Mouse (Mus musculus): Measurements from ENCODE around the gene Borcs5. TPM values are rescaled to one million over a fixed set of nuclear protein-coding genes. Genes with fewer than 3 reads are reported as not detected.

Borcs5 gene
- 46.7 and 48.0 TPM in 2 replicates for polyA plus RNA-seq (2012; rRNA removed)

- no peaks in the 10 kb centered on the region; the same call in 1 of the 2 replicates for H3K4me1 ChIP-seq (ENCODE audit: control insufficient read depth, insufficient read depth, low read length)
- no peak within 1 kb of the TSS for H3K27ac ChIP-seq (ENCODE audit: insufficient read depth, low read length)
- no peak within 1 kb of the TSS; the same call in 1 of the 2 replicates for H3K4me3 ChIP-seq (ENCODE audit: insufficient read depth, low read length)
- TF ChIP-seq POLR2A (IDR thresholded peaks at IDR 0.05; ENCODE audit: extremely low read depth, insufficient read depth, low read length), result no peak
- no peak for TF ChIP-seq CTCF (IDR thresholded peaks at IDR 0.05; ENCODE audit: extremely low read depth, insufficient read depth, low read length)
These were observed at the start of gene Borcs5 for GRCm38 (mm10) chr6:134639210-134639609. Gene Borcs5, plus strand, starts transcription at chr6:134639510.

GRCm38 (mm10) chr6:134591614-134592013 is 47.7 kb upstream of the Borcs5 start:
- no peaks in the 10 kb centered on the region for H3K4me1 ChIP-seq (ENCODE audit: control insufficient read depth, insufficient read depth, low read length)
- no peak overlapping the region for H3K27ac ChIP-seq (ENCODE audit: insufficient read depth, low read length)
- no peak overlapping the region for H3K4me3 ChIP-seq (ENCODE audit: insufficient read depth, low read length)
- no peak for TF ChIP-seq CTCF (IDR thresholded peaks at IDR 0.05; ENCODE audit: extremely low read depth, insufficient read depth, low read length)
- no peak for TF ChIP-seq POLR2A (IDR thresholded peaks at IDR 0.05; ENCODE audit: extremely low read depth, insufficient read depth, low read length)

- Histone ChIP-seq H3K27ac (ENCODE audit: insufficient read depth, low read length) (no peak overlapping the region), H3K4me1 (ENCODE audit: control insufficient read depth, insufficient read depth, low read length) (peaks cover 2% of the 10 kb centered on the region; the same call in 1 of the 2 replicates), H3K4me3 (ENCODE audit: insufficient read depth, low read length) (no peak overlapping the region)
- TF ChIP-seq POLR2A (IDR thresholded peaks at IDR 0.05; ENCODE audit: extremely low read depth, insufficient read depth, low read length) (no peak), CTCF (IDR thresholded peaks at IDR 0.05; ENCODE audit: extremely low read depth, insufficient read depth, low read length) (no peak)
These were observed 44.5 kb upstream of the Borcs5 start for GRCm38 (mm10) chr6:134594569-134595442.

GRCm38 (mm10) chr6:134597651-134598229 is 41.6 kb upstream of the Borcs5 start:
- no peak overlapping the region for H3K4me3 ChIP-seq (ENCODE audit: insufficient read depth, low read length)
- TF ChIP-seq POLR2A (IDR thresholded peaks at IDR 0.05; ENCODE audit: extremely low read depth, insufficient read depth, low read length), result no peak
- no peak for TF ChIP-seq CTCF (IDR thresholded peaks at IDR 0.05; ENCODE audit: extremely low read depth, insufficient read depth, low read length)
- no peak overlapping the region for H3K27ac ChIP-seq (ENCODE audit: insufficient read depth, low read length)
- H3K4me1 ChIP-seq (ENCODE audit: control insufficient read depth, insufficient read depth, low read length), result peaks cover 2% of the 10 kb centered on the region; the same call in 1 of the 2 replicates

GRCm38 (mm10) chr6:134599239-134599638 is 40.1 kb upstream of the Borcs5 start:
- Histone ChIP-seq H3K27ac (ENCODE audit: insufficient read depth, low read length) (no peak overlapping the region), H3K4me3 (ENCODE audit: insufficient read depth, low read length) (no peak overlapping the region), H3K4me1 (ENCODE audit: control insufficient read depth, insufficient read depth, low read length) (peaks cover 2% of the 10 kb centered on the region; the same call in 1 of the 2 replicates)
- TF ChIP-seq POLR2A (IDR thresholded peaks at IDR 0.05; ENCODE audit: extremely low read depth, insufficient read depth, low read length) (no peak), CTCF (IDR thresholded peaks at IDR 0.05; ENCODE audit: extremely low read depth, insufficient read depth, low read length) (no peak)

- TF ChIP-seq CTCF (IDR thresholded peaks at IDR 0.05; ENCODE audit: extremely low read depth, insufficient read depth, low read length) (no peak), POLR2A (IDR thresholded peaks at IDR 0.05; ENCODE audit: extremely low read depth, insufficient read depth, low read length) (no peak)
- Histone ChIP-seq H3K27ac (ENCODE audit: insufficient read depth, low read length) (no peak overlapping the region), H3K4me3 (ENCODE audit: insufficient read depth, low read length) (no peak overlapping the region), H3K4me1 (ENCODE audit: control insufficient read depth, insufficient read depth, low read length) (peaks cover 2% of the 10 kb centered on the region; the same call in 1 of the 2 replicates)
These were observed 38.2 kb upstream of the Borcs5 start for GRCm38 (mm10) chr6:134601130-134601529.

GRCm38 (mm10) chr6:134601766-134602165 is 37.5 kb upstream of the Borcs5 start:
- peaks cover 2% of the 10 kb centered on the region; the same call in 1 of the 2 replicates for H3K4me1 ChIP-seq (ENCODE audit: control insufficient read depth, insufficient read depth, low read length)
- no peak overlapping the region for H3K4me3 ChIP-seq (ENCODE audit: insufficient read depth, low read length)
- TF ChIP-seq CTCF (IDR thresholded peaks at IDR 0.05; ENCODE audit: extremely low read depth, insufficient read depth, low read length), result no peak
- TF ChIP-seq POLR2A (IDR thresholded peaks at IDR 0.05; ENCODE audit: extremely low read depth, insufficient read depth, low read length), result no peak
- no peak overlapping the region for H3K27ac ChIP-seq (ENCODE audit: insufficient read depth, low read length)

GRCm38 (mm10) chr6:134602371-134603003 is 36.8 kb upstream of the Borcs5 start:
- no peak for TF ChIP-seq POLR2A (IDR thresholded peaks at IDR 0.05; ENCODE audit: extremely low read depth, insufficient read depth, low read length)
- no peak for TF ChIP-seq CTCF (IDR thresholded peaks at IDR 0.05; ENCODE audit: extremely low read depth, insufficient read depth, low read length)
- Histone ChIP-seq H3K4me3 (ENCODE audit: insufficient read depth, low read length) (no peak overlapping the region), H3K4me1 (ENCODE audit: control insufficient read depth, insufficient read depth, low read length) (no peaks in the 10 kb centered on the region), H3K27ac (ENCODE audit: insufficient read depth, low read length) (no peak overlapping the region)

GRCm38 (mm10) chr6:134605196-134605595 is 34.1 kb upstream of the Borcs5 start:
- H3K27ac ChIP-seq (ENCODE audit: insufficient read depth, low read length), result no peak overlapping the region
- peaks cover under 1% of the 10 kb centered on the region; the same call in 1 of the 2 replicates for H3K4me1 ChIP-seq (ENCODE audit: control insufficient read depth, insufficient read depth, low read length)
- TF ChIP-seq POLR2A (IDR thresholded peaks at IDR 0.05; ENCODE audit: extremely low read depth, insufficient read depth, low read length), result no peak
- no peak for TF ChIP-seq CTCF (IDR thresholded peaks at IDR 0.05; ENCODE audit: extremely low read depth, insufficient read depth, low read length)
- no peak overlapping the region for H3K4me3 ChIP-seq (ENCODE audit: insufficient read depth, low read length)

All from cortical plate, adult 2 months (tissue).